Mouse (Mus musculus) adrenal gland, postnatal 14 days (tissue): ENCODE measurements around the gene Krtap27-1. TPM values are rescaled to one million over a fixed set of nuclear protein-coding genes. Genes with fewer than 3 reads are reported as not detected.
A peak's percentile ranks its signal among the peaks of the same experiment; 100 is the strongest.

Experiments
- DNase-seq: peaks from one replicate; pipeline ENCODE4 v3.0.0; 2021; ENCODE audit warnings: mixed read lengths
- long read RNA-seq, 2 experiments: library from polyadenylated mRNA; stranded (forward); transcript quantifications; one replicate each; pipeline ENCODE4 v2.0.0; 2021
- total RNA-seq: library from RNA; stranded (reverse); gene quantifications from 2 replicates; pipeline ENCODE4 v1.2.3, GENCODE M21; 2021

Krtap27-1 gene
- not detected in 2 replicates for total RNA-seq
- long read RNA-seq, experiment 1, result 0 reads
- long read RNA-seq, experiment 2, result 0 reads

GRCm38 (mm10) chr16:88671571-88671970, at the start of gene Krtap27-1:
Gene Krtap27-1 (minus strand): TSS chr16:88671671.
- no peak for DNase-seq

GRCm38 (mm10) chr16:88720031-88720430, 48.6 kb upstream of the Krtap27-1 start:
- DNase-seq, result no peak

GRCm38 (mm10) chr16:88716549-88716948, 45.1 kb upstream of the Krtap27-1 start:
- DNase-seq, result no peak

- no peak for DNase-seq
These were observed 39.8 kb upstream of the Krtap27-1 start for GRCm38 (mm10) chr16:88711245-88711644.

GRCm38 (mm10) chr16:88710757-88711156, 39.3 kb upstream of the Krtap27-1 start:
- DNase-seq, result peak; percentile 38

- DNase-seq, result no peak
These were observed 36.1 kb upstream of the Krtap27-1 start, which contains the start of gene 2310061N02Rik for GRCm38 (mm10) chr16:88707496-88708012. Gene 2310061N02Rik (minus strand): TSS chr16:88707962.

GRCm38 (mm10) chr16:88701072-88701864, 29.8 kb upstream of the Krtap27-1 start:
- peak; percentile 8 for DNase-seq

- no peak for DNase-seq
These were observed 24.8 kb upstream of the Krtap27-1 start for GRCm38 (mm10) chr16:88696256-88696655.

GRCm38 (mm10) chr16:88681282-88681681, 9.8 kb upstream of the Krtap27-1 start:
- no peak for DNase-seq

- no peak for DNase-seq
These were observed 7.6 kb upstream of the Krtap27-1 start for GRCm38 (mm10) chr16:88679099-88679498.

GRCm38 (mm10) chr16:88657426-88657825, 14.0 kb downstream of the Krtap27-1 start:
- DNase-seq, result peak; percentile 10

GRCm38 (mm10) chr16:88651952-88652351, 19.5 kb downstream of the Krtap27-1 start:
- DNase-seq, result no peak

GRCm38 (mm10) chr16:88651082-88651481, 20.4 kb downstream of the Krtap27-1 start:
- no peak for DNase-seq

- no peak for DNase-seq
These were observed 24.1 kb downstream of the Krtap27-1 start, which contains the start of gene Krtap26-1 for GRCm38 (mm10) chr16:88647358-88647846. Gene Krtap26-1 (minus strand): TSS chr16:88647796.

- no peak for DNase-seq
These were observed 24.9 kb downstream of the Krtap27-1 start for GRCm38 (mm10) chr16:88646366-88647111.

- DNase-seq, result no peak
These were observed 31.4 kb downstream of the Krtap27-1 start for GRCm38 (mm10) chr16:88640053-88640452.

- peak; percentile 8 for DNase-seq
These were observed 36.3 kb downstream of the Krtap27-1 start for GRCm38 (mm10) chr16:88635142-88635541.

GRCm38 (mm10) chr16:88631474-88631873, 40.0 kb downstream of the Krtap27-1 start:
- no peak for DNase-seq

GRCm38 (mm10) chr16:88627566-88627965, 43.9 kb downstream of the Krtap27-1 start, which contains the start of gene 2310079G19Rik:
Gene 2310079G19Rik (minus strand): TSS chr16:88627666.
- no peak for DNase-seq
